Mouse (Mus musculus): ENCODE data around the gene Fam170b.

The Fam170b gene

GRCm38 (mm10) chr14:32833847-32834246 lies at the start of gene Fam170b:
Fam170b (plus strand) TSS chr14:32833962.
- DNase-seq (ENCODE audit: low read depth, low spot score) = no peak

GRCm38 (mm10) chr14:32784130-32784747 lies 49.5 kb upstream of the Fam170b start:
- no peak for DNase-seq (ENCODE audit: low read depth, low spot score)

- no peak for DNase-seq (ENCODE audit: low read depth, low spot score)
Measured at GRCm38 (mm10) chr14:32784748-32785134, 49.0 kb upstream of the Fam170b start.

- DNase-seq (ENCODE audit: low read depth, low spot score) = peak; percentile 18
Measured at GRCm38 (mm10) chr14:32785556-32786130, 48.1 kb upstream of the Fam170b start, which contains the start of gene Tmem273. Tmem273 (plus strand) TSS chr14:32785963.

- no peak for DNase-seq (ENCODE audit: low read depth, low spot score)
Measured at GRCm38 (mm10) chr14:32787691-32788090, 46.1 kb upstream of the Fam170b start.

- DNase-seq (ENCODE audit: low read depth, low spot score) = no peak
Measured at GRCm38 (mm10) chr14:32796375-32796774, 37.4 kb upstream of the Fam170b start.

- DNase-seq (ENCODE audit: low read depth, low spot score) = no peak
Measured at GRCm38 (mm10) chr14:32797803-32798202, 36.0 kb upstream of the Fam170b start.

GRCm38 (mm10) chr14:32798355-32798754 lies 35.4 kb upstream of the Fam170b start:
- DNase-seq (ENCODE audit: low read depth, low spot score) = no peak

GRCm38 (mm10) chr14:32800048-32800447 lies 33.7 kb upstream of the Fam170b start:
- DNase-seq (ENCODE audit: low read depth, low spot score) = no peak

- no peak for DNase-seq (ENCODE audit: low read depth, low spot score)
Measured at GRCm38 (mm10) chr14:32801016-32801661, 32.6 kb upstream of the Fam170b start.

- no peak for DNase-seq (ENCODE audit: low read depth, low spot score)
Measured at GRCm38 (mm10) chr14:32801662-32802024, 32.1 kb upstream of the Fam170b start.

GRCm38 (mm10) chr14:32810111-32810510 lies 23.7 kb upstream of the Fam170b start:
- no peak for DNase-seq (ENCODE audit: low read depth, low spot score)

- no peak for DNase-seq (ENCODE audit: low read depth, low spot score)
Measured at GRCm38 (mm10) chr14:32812429-32812828, 21.3 kb upstream of the Fam170b start.

GRCm38 (mm10) chr14:32814961-32815360 lies 18.8 kb upstream of the Fam170b start:
- no peak for DNase-seq (ENCODE audit: low read depth, low spot score)

GRCm38 (mm10) chr14:32816533-32816932 lies 17.2 kb upstream of the Fam170b start:
- DNase-seq (ENCODE audit: low read depth, low spot score) = no peak

- DNase-seq (ENCODE audit: low read depth, low spot score) = peak; percentile 24
Measured at GRCm38 (mm10) chr14:32817258-32817657, 16.5 kb upstream of the Fam170b start.

- no peak for DNase-seq (ENCODE audit: low read depth, low spot score)
Measured at GRCm38 (mm10) chr14:32819297-32819696, 14.5 kb upstream of the Fam170b start.

GRCm38 (mm10) chr14:32822812-32823211 lies 10.9 kb upstream of the Fam170b start:
- DNase-seq (ENCODE audit: low read depth, low spot score) = no peak

- DNase-seq (ENCODE audit: low read depth, low spot score) = no peak
Measured at GRCm38 (mm10) chr14:32823861-32824260, 9.9 kb upstream of the Fam170b start.

GRCm38 (mm10) chr14:32824267-32825150 lies 9.3 kb upstream of the Fam170b start:
- DNase-seq (ENCODE audit: low read depth, low spot score) = no peak

GRCm38 (mm10) chr14:32825426-32826032 lies 8.2 kb upstream of the Fam170b start:
- peak; percentile 30 for DNase-seq (ENCODE audit: low read depth, low spot score)

GRCm38 (mm10) chr14:32827165-32827564 lies 6.6 kb upstream of the Fam170b start:
- peak; percentile 58 for DNase-seq (ENCODE audit: low read depth, low spot score)

All from skeletal muscle tissue, adult 2 months (tissue).